Mouse (Mus musculus) ES-Bruce4 (cell line): Measurements from ENCODE around the gene Rps5.
A peak's percentile ranks its signal among the peaks of the same experiment; 100 is the strongest.

Source experiments
- CTCF ChIP-seq: IDR thresholded peaks from one replicate; pipeline ENCODE4 v1.8.1; 2011; ENCODE audit warnings: low read depth, low read length
- EP300 ChIP-seq: IDR thresholded peaks from 2 replicates; pipeline ENCODE4 v1.6.1; 2011; ENCODE audit warnings: low read depth, low read length; ENCODE audit not compliant: insufficient read depth
- POLR2A ChIP-seq: IDR thresholded peaks from one replicate; pipeline ENCODE4 v1.8.1; 2011; ENCODE audit warnings: low read length; ENCODE audit not compliant: insufficient read depth

GRCm38 (mm10) chr7:12949032-12949871 lies 27.2 kb downstream of the Rps5 start:
- TF ChIP-seq CTCF: no peak
- 0 out of 2 replicates have a peak, but pooled peaks have one; percentile 6 for TF ChIP-seq EP300
- peak; percentile 48 for TF ChIP-seq POLR2A
